Mouse (Mus musculus) liver, postnatal 0 days (tissue): ENCODE measurements around the gene Fam213a.

Experiments used
- CTCF ChIP-seq: sonication (generic); IDR thresholded peaks from 2 replicates; pipeline ENCODE4 v1.5.1; 2016; ENCODE audit warnings: antibody characterized with exemption, low read depth
- EP300 ChIP-seq: IDR thresholded peaks from 2 replicates; pipeline ENCODE4 v1.6.1; 2016; ENCODE audit warnings: antibody characterized with exemption, low read depth, mild to moderate bottlenecking

GRCm38 (mm10) chr14:41013143-41013542 is 445 bp downstream of the Fam213a start:
- TF ChIP-seq CTCF: no peak
- TF ChIP-seq EP300: no peak
